Mouse (Mus musculus) thymus, adult 2 months (tissue): ENCODE results near the gene Rapsn. TPM values are rescaled to one million over a fixed set of nuclear protein-coding genes. Genes with fewer than 3 reads are reported as not detected.
A peak's percentile ranks its signal among the peaks of the same experiment; 100 is the strongest.

ENCODE experiments used
- DNase-seq: peaks from one replicate; pipeline ENCODE4 v3.0.0; 2021
- H3K27ac ChIP-seq: fragments of 200-500 bp; 2 replicates; pipeline ENCODE4 v1.5.1; 2012; ENCODE audit warnings: low read length, control low read depth; ENCODE audit not compliant: control insufficient read depth, insufficient read depth
- H3K27me3 ChIP-seq: fragments of 200-500 bp; 2 replicates; pipeline ENCODE4 v1.6.1; 2012; ENCODE audit warnings: mild to moderate bottlenecking, low read length, moderate library complexity, mixed read lengths; ENCODE audit not compliant: control insufficient read depth, insufficient read depth
- H3K36me3 ChIP-seq: fragments of 200-500 bp; 2 replicates; pipeline ENCODE4 v1.6.1; 2012; ENCODE audit warnings: mild to moderate bottlenecking, low read length, moderate library complexity; ENCODE audit not compliant: control insufficient read depth, insufficient read depth
- H3K4me1 ChIP-seq: fragments of 200-500 bp; replicated peaks from 2 replicates; pipeline ENCODE4 v1.6.1; 2012; ENCODE audit warnings: low read length; ENCODE audit not compliant: control insufficient read depth, insufficient read depth
- H3K4me3 ChIP-seq: fragments of 200-500 bp; 2 replicates; pipeline ENCODE4 v1.5.1; 2012; ENCODE audit warnings: mild to moderate bottlenecking, low read length, control low read depth, moderate library complexity; ENCODE audit not compliant: control insufficient read depth, insufficient read depth
- CTCF ChIP-seq: fragments of 200-500 bp; IDR thresholded peaks from 2 replicates; pipeline ENCODE4 v1.5.1; 2012; ENCODE audit warnings: mild to moderate bottlenecking, control low read depth, low read length, moderate library complexity, borderline replicate concordance; ENCODE audit not compliant: control insufficient read depth, poor library complexity, insufficient read depth; ENCODE audit errors: extremely low read depth
- POLR2A ChIP-seq: fragments of 200-500 bp; IDR thresholded peaks from 2 replicates; pipeline ENCODE4 v1.6.1; 2012; ENCODE audit warnings: mild to moderate bottlenecking, low read length, control low read depth, moderate library complexity; ENCODE audit not compliant: control insufficient read depth, poor library complexity, insufficient read depth; ENCODE audit errors: extremely low read depth
- WGBS: fragments of 180-500 bp; shearing (Covaris S2); methylation state at CpG from one replicate; pipeline ENCODE4 v1.1.7; 2018; 5-methylcytosine and 5-hydroxymethylcytosine counted together
- polyA plus RNA-seq: library from polyadenylated mRNA; depleted of rRNA; stranded (reverse); fragments of >200 nt; gene quantifications from 2 replicates; pipeline ENCODE4 v1.2.3, GENCODE M21; 2012

The Rapsn gene
- polyA plus RNA-seq, 1 experiment = 10.1 TPM

DNA sequence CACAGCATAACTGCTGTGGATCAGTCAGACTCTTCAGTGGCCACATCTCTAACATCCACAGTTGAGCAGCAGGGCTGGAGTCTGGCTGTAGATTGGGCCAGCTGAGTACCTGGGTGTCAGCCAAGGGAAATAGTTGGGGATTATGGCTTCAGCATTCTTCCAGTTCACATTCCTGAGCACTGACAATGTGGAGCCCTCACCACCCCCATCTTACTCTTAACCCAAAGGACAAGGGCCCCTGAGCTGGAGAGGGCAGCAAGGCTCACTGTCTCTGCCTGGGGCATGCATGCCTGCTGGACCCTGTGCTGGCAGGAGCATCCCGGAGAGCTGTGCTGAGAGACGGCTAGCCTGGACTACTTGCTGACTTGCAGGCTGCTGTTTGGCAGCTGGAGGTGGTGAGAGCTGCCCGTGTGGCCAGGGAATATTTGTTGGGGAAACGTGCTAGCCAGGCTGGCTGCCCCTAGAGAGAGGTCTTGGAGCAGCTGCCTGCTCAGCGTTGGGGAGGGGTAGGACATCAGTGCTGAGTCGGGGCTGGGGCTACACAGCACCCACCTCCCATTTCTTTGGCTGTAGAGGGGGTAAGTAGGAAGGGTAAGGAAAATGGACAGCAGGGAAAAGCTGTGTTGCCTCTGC is 26.5 kb downstream of the Rapsn start:
- Histone ChIP-seq H3K27ac (no peak overlapping the region), H3K27me3 (no peaks in the 10 kb centered on the region), H3K4me3 (no peak overlapping the region), H3K36me3 (peaks cover 44% of the 10 kb centered on the region), H3K4me1 (no peaks in the 10 kb centered on the region)
- TF ChIP-seq CTCF = no peak
- no peak for DNase-seq
- 92% methylated on average over 6 of the region's 6 CpGs for WGBS

DNA sequence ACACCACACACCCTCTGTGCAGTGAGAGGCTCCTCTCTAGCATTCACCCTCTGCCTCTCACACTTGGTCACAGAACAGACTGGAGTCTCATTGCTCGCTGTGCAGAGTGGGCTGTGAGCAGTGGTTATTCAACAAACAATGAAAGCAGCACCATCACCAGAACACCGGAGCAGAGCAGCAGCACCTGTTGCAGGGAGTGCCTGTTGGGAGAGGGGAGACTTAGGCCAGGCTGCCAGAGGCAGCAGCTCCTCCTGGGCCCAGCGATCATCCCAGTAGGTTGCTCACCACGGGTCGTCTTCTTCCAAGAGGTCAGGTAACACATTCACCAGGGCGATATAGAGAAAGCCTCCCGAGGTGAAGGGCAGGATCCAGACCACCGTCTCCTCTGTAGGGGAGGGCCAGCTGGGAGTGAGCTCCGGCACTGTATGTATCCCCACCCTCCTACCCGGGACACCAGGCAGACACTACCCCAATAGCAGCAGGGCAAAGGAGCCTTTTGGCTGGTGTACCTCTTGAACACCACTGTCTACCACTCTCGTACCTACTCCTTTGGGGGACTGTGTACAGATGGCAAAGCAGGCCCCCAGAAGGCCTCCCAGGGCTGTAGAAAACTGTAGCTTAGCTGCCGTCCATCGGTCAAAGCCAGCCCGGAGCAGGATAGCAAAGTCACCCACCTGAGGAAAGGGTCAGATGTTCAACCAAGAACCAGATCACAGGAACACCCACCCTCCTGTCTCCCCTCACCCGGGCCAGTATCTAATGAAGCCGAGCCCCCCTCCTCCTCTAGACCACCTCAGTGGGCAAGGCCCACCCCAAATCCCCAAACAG is 27.6 kb downstream of the Rapsn start:
- 97% methylated on average over 16 of the region's 16 CpGs for WGBS
- Histone ChIP-seq H3K27me3 (no peaks in the 10 kb centered on the region), H3K4me3 (no peak overlapping the region), H3K27ac (no peak overlapping the region), H3K4me1 (no peaks in the 10 kb centered on the region), H3K36me3 (peaks cover 33% of the 10 kb centered on the region)
- TF ChIP-seq POLR2A = no peak
- TF ChIP-seq CTCF = no peak
- DNase-seq = no peak

DNA sequence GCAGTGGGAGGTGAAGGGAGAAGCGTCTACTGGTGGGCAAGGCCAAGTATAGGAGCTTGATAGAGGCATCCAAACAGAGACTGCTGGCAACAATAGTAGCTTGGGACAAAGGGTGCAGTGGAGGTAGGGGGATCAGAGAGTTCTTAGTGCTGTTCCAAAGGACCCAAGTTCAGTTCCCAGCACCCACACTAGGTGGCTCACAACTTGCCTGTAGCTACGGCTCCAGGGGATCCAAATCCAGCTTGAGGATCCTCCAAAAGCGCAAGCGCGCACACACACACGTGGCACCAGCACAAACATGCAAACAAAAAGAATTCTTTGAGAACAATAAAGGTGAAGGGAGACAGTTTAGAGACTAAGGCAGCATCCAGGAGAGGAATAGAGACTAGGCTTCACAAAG is 28.8 kb downstream of the Rapsn start:
- Histone ChIP-seq H3K27me3 (no peaks in the 10 kb centered on the region), H3K27ac (no peak overlapping the region), H3K4me3 (no peak overlapping the region), H3K36me3 (peaks cover 23% of the 10 kb centered on the region), H3K4me1 (no peaks in the 10 kb centered on the region; the same call in 1 of the 2 replicates)
- TF ChIP-seq POLR2A = no peak
- TF ChIP-seq CTCF = no peak
- 96% methylated on average over 6 of the region's 6 CpGs for WGBS
- DNase-seq = no peak

- peak; percentile 61 for DNase-seq
- TF ChIP-seq POLR2A (no peak), CTCF (peak; percentile 81)
These were observed 30.1 kb downstream of the Rapsn start for GRCm38 (mm10) chr2:91065544-91065943.

DNA sequence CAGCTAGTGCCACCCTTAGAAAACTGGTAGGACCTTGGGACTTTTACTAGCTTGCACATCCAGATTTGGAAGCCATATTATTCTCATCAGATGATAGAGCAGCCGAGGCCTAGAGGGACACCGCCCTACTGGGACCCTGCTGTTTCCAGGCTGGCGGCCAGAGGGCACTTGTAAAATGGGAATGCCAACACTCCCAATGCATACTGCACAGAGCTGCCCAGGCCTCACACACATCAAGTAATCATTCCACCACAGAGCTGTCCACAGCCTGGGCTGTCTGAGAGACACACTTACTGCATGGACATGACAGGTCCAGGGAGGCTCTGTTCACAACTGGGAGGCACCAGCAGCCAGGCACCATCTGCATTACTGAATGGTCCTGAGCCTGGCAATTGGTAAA is 31.0 kb downstream of the Rapsn start:
- Histone ChIP-seq H3K4me1 (peaks cover 4% of the 10 kb centered on the region), H3K36me3 (peaks cover 9% of the 10 kb centered on the region), H3K27ac (no peak overlapping the region), H3K27me3 (no peaks in the 10 kb centered on the region), H3K4me3 (no peak overlapping the region)
- no peak for DNase-seq
- TF ChIP-seq POLR2A = no peak
- TF ChIP-seq CTCF = no peak
- 96% methylated on average over 3 of the region's 3 CpGs for WGBS

More at GRCm38 (mm10) chr2:91065544-91065943, 30.1 kb downstream of the Rapsn start:
- 59% methylated on average over 3 of the region's 3 CpGs for WGBS
- no peaks in the 10 kb centered on the region; the same call in 1 of the 2 replicates for H3K4me1 ChIP-seq
- no peaks in the 10 kb centered on the region for H3K27me3 ChIP-seq
- peaks cover 13% of the 10 kb centered on the region for H3K36me3 ChIP-seq
- H3K4me3 ChIP-seq = no peak overlapping the region
- H3K27ac ChIP-seq = no peak overlapping the region

GRCm38 (mm10) chr2:91068162-91068871 is 32.9 kb downstream of the Rapsn start:
- H3K4me3 ChIP-seq = no peak overlapping the region
- H3K36me3 ChIP-seq = no peaks in the 10 kb centered on the region; the same call in 1 of the 2 replicates
- 93% methylated on average over 13 of the region's 13 CpGs for WGBS

More at GRCm38 (mm10) chr2:91068162-91068871, 32.9 kb downstream of the Rapsn start:
- DNase-seq = no peak
- peaks cover 4% of the 10 kb centered on the region for H3K4me1 ChIP-seq
- TF ChIP-seq POLR2A = no peak
- TF ChIP-seq CTCF = no peak
- no peak overlapping the region for H3K27ac ChIP-seq
- H3K27me3 ChIP-seq = no peaks in the 10 kb centered on the region
